Mouse (Mus musculus): ENCODE measurements around the gene Gm3115. TPM values are rescaled to one million over a fixed set of nuclear protein-coding genes. Genes with fewer than 3 reads are reported as not detected.

Gm3115 gene
- not detected in 2 replicates for polyA plus RNA-seq (2012; rRNA removed)

DNA sequence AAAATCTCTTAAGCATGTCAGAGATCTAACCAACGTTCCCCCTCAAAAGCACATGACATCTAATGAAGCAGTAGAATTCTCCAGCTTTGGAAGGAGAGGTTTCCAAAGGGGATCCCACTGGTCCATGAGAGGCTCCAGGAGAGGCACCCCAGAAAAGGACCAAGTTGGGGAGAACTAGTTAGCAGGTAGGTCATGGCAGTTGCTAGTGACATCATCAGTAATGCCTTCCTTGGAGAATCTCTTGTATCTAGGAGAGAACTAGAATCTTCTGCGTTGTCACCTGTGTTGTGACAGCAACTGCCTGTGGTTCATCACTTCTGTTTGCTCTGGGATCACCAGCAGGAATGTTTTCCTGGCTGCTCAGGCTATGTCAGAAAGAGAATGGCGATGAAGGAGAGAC is at the start of gene Gm3115:
TSS of gene Gm3115 (plus strand) at position 301 of the 400 bp plus-strand sequence.

DNA sequence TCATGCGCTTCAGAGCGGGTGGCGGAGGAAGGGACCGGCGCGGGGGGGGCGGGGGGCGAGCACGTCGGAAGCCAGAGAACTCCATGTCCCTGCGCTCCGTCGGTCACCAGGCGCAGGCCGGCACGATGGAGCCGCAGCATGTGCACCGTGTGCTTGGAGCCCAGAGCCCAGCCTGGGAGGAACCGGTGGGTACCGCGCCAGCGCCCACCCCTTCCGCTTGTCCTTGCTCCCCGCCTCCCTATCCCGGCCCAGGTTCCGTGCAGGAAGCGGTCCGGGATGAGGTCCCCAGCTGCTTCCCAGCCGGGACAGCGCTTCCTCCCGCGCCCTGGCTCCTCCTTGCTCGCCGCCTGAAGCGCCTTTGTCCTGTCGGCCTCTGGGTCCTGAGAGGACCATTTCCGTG is 26.5 kb downstream of the Gm3115 start, which contains the start of gene Gm8108:
TSS of gene Gm8108 (plus strand) at position 101 of the 400 bp plus-strand sequence.

Other genes with a start within 250 kb of the Gm3115 start
- gene Gm3033, start 237.9 kb upstream of the Gm3115 start, polyA plus RNA-seq (2012; rRNA removed) = not detected in 2 replicates
- 0.06 and 0.14 TPM in 2 replicates for gene Gm2916, start 199.9 kb upstream of the Gm3115 start, polyA plus RNA-seq (2012; rRNA removed)
- 0.17 TPM in 1 of 2 replicates, not detected in the other for gene Gm3029, start 152.4 kb upstream of the Gm3115 start, polyA plus RNA-seq (2012; rRNA removed)
- 0.13 and 0.32 TPM in 2 replicates for gene Gm3095, start 120.6 kb upstream of the Gm3115 start, polyA plus RNA-seq (2012; rRNA removed)
- not detected in 2 replicates for gene Gm3099, start 85.7 kb upstream of the Gm3115 start, polyA plus RNA-seq (2012; rRNA removed)
- gene Gm5796, start 60.2 kb upstream of the Gm3115 start, polyA plus RNA-seq (2012; rRNA removed) = 0.52 and 1.0 TPM in 2 replicates
- 1.1 and 2.5 TPM in 2 replicates for gene Gm8108, start 26.4 kb downstream of the Gm3115 start, polyA plus RNA-seq (2012; rRNA removed)
- gene Gm3127, start 80.9 kb downstream of the Gm3115 start, polyA plus RNA-seq (2012; rRNA removed) = 0.04 TPM in 1 of 2 replicates, not detected in the other
- gene Gm2974, start 98.5 kb downstream of the Gm3115 start, polyA plus RNA-seq (2012; rRNA removed) = 0.60 and 1.6 TPM in 2 replicates
- not detected in 2 replicates for gene Gm3138, start 165.5 kb downstream of the Gm3115 start, polyA plus RNA-seq (2012; rRNA removed)
- not detected in 2 replicates for gene Gm3149, start 233.2 kb downstream of the Gm3115 start, polyA plus RNA-seq (2012; rRNA removed)